Mouse (Mus musculus) c-Kit-positive CD71-positive TER-119-positive erythroid progenitor cells, embryonic 14.5 days (primary cell): ENCODE measurements around the gene Gm20877.
"Not testable (repeated sequence)": the region's sequence is repeated elsewhere in the genome, so short reads cannot be mapped to it uniquely, and the experiment has no call there.

Source experiments
- DNase-seq: peaks from one replicate; pipeline ENCODE4 v3.0.0-alpha.2; 2013; ENCODE audit warnings: low spot score

Gene Gm20877

GRCm38 (mm10) chrY:17093573-17093972 lies at the start of gene Gm20877:
Gene Gm20877, plus strand, starts transcription at chrY:17093873.
- not testable (repeated sequence) for DNase-seq
